Mouse (Mus musculus) liver, postnatal 0 days (tissue): ENCODE measurements around the gene Nlrx1. TPM values are rescaled to one million over a fixed set of nuclear protein-coding genes. Genes with fewer than 3 reads are reported as not detected.

Experiments used
- ATAC-seq: fragments of 200-750 bp; cut with Nextera tagmentation; 2 replicates; pipeline ENCODE4 v1.8.0; 2017; ENCODE audit warnings: mild to moderate bottlenecking, moderate library complexity
- DNase-seq: peaks from one replicate; pipeline ENCODE4 v3.0.0-alpha.2; 2016
- H3K27ac ChIP-seq: fragments of 300-500 bp; sonication (generic); 2 replicates; pipeline ENCODE4 v1.5.1; 2014; ENCODE audit warnings: antibody characterized with exemption, moderate library complexity, mild to moderate bottlenecking, low read depth
- H3K27me3 ChIP-seq: fragments of 300-500 bp; sonication (generic); 2 replicates; pipeline ENCODE4 v1.6.1; 2014; ENCODE audit warnings: low read length, control low read depth, mixed read lengths; ENCODE audit not compliant: insufficient read depth
- H3K36me3 ChIP-seq: fragments of 300-500 bp; sonication (generic); replicated peaks from 2 replicates; pipeline ENCODE4 v1.6.1; 2014; ENCODE audit warnings: mild to moderate bottlenecking, control low read depth, low read length, moderate library complexity, mixed read lengths; ENCODE audit not compliant: insufficient read depth
- H3K4me1 ChIP-seq: fragments of 300-500 bp; sonication (generic); 2 replicates; pipeline ENCODE4 v1.6.1; 2014; ENCODE audit warnings: antibody characterized with exemption, mild to moderate bottlenecking, control low read depth; ENCODE audit not compliant: insufficient read depth
- H3K4me2 ChIP-seq: fragments of 300-500 bp; sonication (generic); 2 replicates; pipeline ENCODE4 v1.6.1; 2014; ENCODE audit warnings: low read depth, mild to moderate bottlenecking, low read length, moderate library complexity, mixed read lengths
- H3K4me3 ChIP-seq: fragments of 300-500 bp; sonication (generic); 2 replicates; pipeline ENCODE4 v1.5.1; 2014; ENCODE audit warnings: low read depth, low read length
- H3K9ac ChIP-seq: fragments of 300-500 bp; sonication (generic); replicated peaks from 2 replicates; pipeline ENCODE4 v1.6.1; 2014; ENCODE audit warnings: mild to moderate bottlenecking, moderate library complexity
- H3K9me3 ChIP-seq: fragments of 300-500 bp; sonication (generic); 2 replicates; pipeline ENCODE4 v1.6.1; 2016; ENCODE audit warnings: mild to moderate bottlenecking, control low read depth, low read length, mixed read lengths
- CTCF ChIP-seq: sonication (generic); IDR thresholded peaks from 2 replicates; pipeline ENCODE4 v1.5.1; 2016; ENCODE audit warnings: antibody characterized with exemption, low read depth
- EP300 ChIP-seq: IDR thresholded peaks from 2 replicates; pipeline ENCODE4 v1.6.1; 2016; ENCODE audit warnings: antibody characterized with exemption, low read depth, mild to moderate bottlenecking
- WGBS: fragments of 180-500 bp; shearing (Covaris S2); extraction: QIAGEN DNeasy Blood & Tissue Kit; methylation state at CpG from one replicate; pipeline ENCODE4 v1.1.7; 2014; ENCODE audit not compliant: insufficient replicate concordance; 5-methylcytosine and 5-hydroxymethylcytosine counted together
- polyA plus RNA-seq: library from polyadenylated mRNA; unstranded; fragments of >200 nt; fragmentation: Nextera tagmentation; extraction: Ambion mirVana; gene quantifications from 2 replicates; pipeline ENCODE4 v1.2.1, GENCODE M21; 2015

Nlrx1 gene
- polyA plus RNA-seq, 1 experiment from 2014 or later, result 5.6 TPM

- no peak overlapping the region for H3K9ac ChIP-seq
- no peak for ATAC-seq
- no peak overlapping the region for H3K4me2 ChIP-seq
These were observed 31.8 kb downstream of the Nlrx1 start for GRCm38 (mm10) chr9:44236601-44237000.

GRCm38 (mm10) chr9:44234479-44235427 is 33.6 kb downstream of the Nlrx1 start:
- DNase-seq, result peak; percentile 76
- 16% methylated on average over 19 of the region's 19 CpGs for WGBS
- no peak for TF ChIP-seq CTCF
- TF ChIP-seq EP300, result no peak
- H3K4me1 ChIP-seq, result peaks cover 17% of the 10 kb centered on the region
- peak overlapping the region; percentile 95 for H3K4me2 ChIP-seq
- peak overlapping the region; percentile 93 for H3K27ac ChIP-seq
- no peaks in the 10 kb centered on the region for H3K36me3 ChIP-seq
- ATAC-seq, result peak; percentile 19; the same call in 1 of the 2 replicates
- H3K9me3 ChIP-seq, result no peaks in the 10 kb centered on the region
- H3K27me3 ChIP-seq, result no peaks in the 10 kb centered on the region
- H3K4me3 ChIP-seq, result peak overlapping the region; percentile 99
- peak overlapping the region; percentile 94 for H3K9ac ChIP-seq

More at GRCm38 (mm10) chr9:44236601-44237000, 31.8 kb downstream of the Nlrx1 start:
- Histone ChIP-seq H3K27me3 (no peaks in the 10 kb centered on the region), H3K27ac (no peak overlapping the region), H3K36me3 (no peaks in the 10 kb centered on the region), H3K4me3 (no peak overlapping the region), H3K9me3 (no peaks in the 10 kb centered on the region), H3K4me1 (peaks cover 10% of the 10 kb centered on the region)
- DNase-seq, result no peak
- TF ChIP-seq EP300, result no peak
- no peak for TF ChIP-seq CTCF
- 68% methylated on average over 4 of the region's 4 CpGs for WGBS

- Histone ChIP-seq H3K4me3 (peak within 1 kb of the TSS; percentile 99), H3K36me3 (no peaks in the 10 kb centered on the region), H3K4me1 (peaks cover 17% of the 10 kb centered on the region), H3K4me2 (peak within 1 kb of the TSS; percentile 95), H3K27ac (peak within 1 kb of the TSS; percentile 93), H3K27me3 (no peaks in the 10 kb centered on the region), H3K9ac (peak within 1 kb of the TSS; percentile 94), H3K9me3 (no peaks in the 10 kb centered on the region)
- WGBS, result under 1% methylated on average over 48 of the region's 76 CpGs
- peak; percentile 99 for TF ChIP-seq CTCF
- no peak for TF ChIP-seq EP300
- ATAC-seq (peak; percentile 91), DNase-seq (peak; percentile 98)
These were observed 34.5 kb downstream of the Nlrx1 start, which contains the start of gene Cbl for GRCm38 (mm10) chr9:44233802-44234478. TSS of gene Cbl (minus strand) at chr9:44234049.

- peak overlapping the region; percentile 93 for H3K27ac ChIP-seq
- H3K27me3 ChIP-seq, result no peaks in the 10 kb centered on the region
- WGBS, result 2% methylated on average over 40 of the region's 40 CpGs
- ATAC-seq (peak; percentile 56), DNase-seq (no peak)
- H3K9me3 ChIP-seq, result no peaks in the 10 kb centered on the region
- H3K36me3 ChIP-seq, result no peaks in the 10 kb centered on the region
- no peak for TF ChIP-seq CTCF
- TF ChIP-seq EP300, result no peak
- peak overlapping the region; percentile 99 for H3K4me3 ChIP-seq
- H3K9ac ChIP-seq, result peak overlapping the region; percentile 94
- peaks cover 17% of the 10 kb centered on the region for H3K4me1 ChIP-seq
- H3K4me2 ChIP-seq, result peak overlapping the region; percentile 95
These were observed 35.2 kb downstream of the Nlrx1 start for GRCm38 (mm10) chr9:44233021-44233801.

- H3K27ac ChIP-seq, result peak overlapping the region; percentile 45; the same call in 1 of the 2 replicates
- no peaks in the 10 kb centered on the region for H3K9me3 ChIP-seq
- ATAC-seq, result no peak
- H3K4me1 ChIP-seq, result peaks cover 29% of the 10 kb centered on the region
- no peak for DNase-seq
- no peaks in the 10 kb centered on the region for H3K36me3 ChIP-seq
- no peaks in the 10 kb centered on the region for H3K27me3 ChIP-seq
- H3K9ac ChIP-seq, result no peak overlapping the region
- peak overlapping the region; percentile 99; the same call in 1 of the 2 replicates for H3K4me3 ChIP-seq
- TF ChIP-seq EP300 (no peak), CTCF (no peak)
- peak overlapping the region; percentile 95 for H3K4me2 ChIP-seq
These were observed 36.8 kb downstream of the Nlrx1 start for GRCm38 (mm10) chr9:44231609-44232008.
